Mouse (Mus musculus) kidney, adult 2 months (tissue): ENCODE results near the gene Arfgef3.

Source experiments
- CTCF ChIP-seq: fragments of 200-500 bp; conservative IDR thresholded peaks from 2 replicates; pipeline ENCODE4 v1.5.1; 2011; ENCODE audit warnings: low read depth, mild to moderate bottlenecking, control low read depth, low read length, moderate library complexity, mixed read lengths; ENCODE audit not compliant: insufficient read depth, insufficient read length
- POLR2A ChIP-seq: fragments of 200-500 bp; IDR thresholded peaks from one replicate; pipeline ENCODE4 v1.6.1; 2011; ENCODE audit warnings: low read depth, low read length, control low read depth

GRCm38 (mm10) chr10:18547381-18547780 is 196.4 kb downstream of the Arfgef3 start:
- TF ChIP-seq POLR2A (no peak), CTCF (no peak)
